Mouse (Mus musculus): ENCODE measurements around the gene Hist1h3g. TPM values are rescaled to one million over a fixed set of nuclear protein-coding genes. Genes with fewer than 3 reads are reported as not detected.

Gene Hist1h3g
- total RNA-seq (2023) = 2.5 TPM

GRCm38 (mm10) chr13:23535137-23536075, at the start of gene Hist1h3g:
Gene Hist1h3g (plus strand): TSS chr13:23535422.

GRCm38 (mm10) chr13:23488400-23489322, 46.6 kb upstream of the Hist1h3g start, which contains the start of gene Btn2a2:
Gene Btn2a2 (minus strand): TSS chr13:23488857.

GRCm38 (mm10) chr13:23530901-23531875, 4.0 kb upstream of the Hist1h3g start, which contains the start of gene Hist1h4h:
Gene Hist1h4h (plus strand): TSS chr13:23531050.

GRCm38 (mm10) chr13:23533560-23534367, 1.5 kb upstream of the Hist1h3g start, which contains the start of gene Hist1h2af:
Gene Hist1h2af (plus strand): TSS chr13:23533906.

GRCm38 (mm10) chr13:23542999-23543607, 7.9 kb downstream of the Hist1h3g start, which contains the start of gene Hist1h2bh:
Gene Hist1h2bh (minus strand): TSS chr13:23543392.

GRCm38 (mm10) chr13:23543965-23544786, 9.0 kb downstream of the Hist1h3g start, which contains the start of gene Hist1h3f:
Gene Hist1h3f (plus strand): TSS chr13:23544052.

GRCm38 (mm10) chr13:23551146-23551834, 16.1 kb downstream of the Hist1h3g start, which contains the start of gene Hist1h4f:
Gene Hist1h4f (minus strand): TSS chr13:23551648.

GRCm38 (mm10) chr13:23552962-23553361, 17.7 kb downstream of the Hist1h3g start, which contains the start of gene Hist1h1d:
Gene Hist1h1d (plus strand): TSS chr13:23553262.

GRCm38 (mm10) chr13:23561883-23562659, 26.8 kb downstream of the Hist1h3g start, which contains the start of gene Hist1h3e:
Gene Hist1h3e (minus strand): TSS chr13:23562369.

GRCm38 (mm10) chr13:23571022-23571503, 35.8 kb downstream of the Hist1h3g start, which contains the start of the genes Hist1h2ae and Hist1h2bg:
Gene Hist1h2ae (minus strand): TSS chr13:23571220.
Gene Hist1h2bg (plus strand): TSS chr13:23571396.

GRCm38 (mm10) chr13:23573898-23574524, 38.8 kb downstream of the Hist1h3g start, which contains the start of the genes Hist1h2bf and Hist1h2ad:
Gene Hist1h2bf (minus strand): TSS chr13:23574196.
Gene Hist1h2ad (plus strand): TSS chr13:23574381.

GRCm38 (mm10) chr13:23575271-23575851, 40.1 kb downstream of the Hist1h3g start, which contains the start of gene Hist1h3d:
Gene Hist1h3d (plus strand): TSS chr13:23575763.

GRCm38 (mm10) chr13:23581408-23582218, 46.4 kb downstream of the Hist1h3g start, which contains the start of gene Hist1h4d:
Gene Hist1h4d (plus strand): TSS chr13:23581598.

